Mouse (Mus musculus) C2C12 (cell line): ENCODE results near the gene Mpzl3.

Source experiments
- CEBPB ChIP-seq: IDR thresholded peaks from one replicate; pipeline ENCODE4 v1.6.1; 2011; ENCODE audit warnings: low read depth, mild to moderate bottlenecking, control low read depth, moderate library complexity
- CTCF ChIP-seq: IDR thresholded peaks from one replicate; pipeline ENCODE4 v1.5.1; 2011; ENCODE audit not compliant: control insufficient read depth, insufficient read depth, insufficient read length
- MAX ChIP-seq: IDR thresholded peaks from one replicate; pipeline ENCODE4 v1.6.1; 2011; ENCODE audit warnings: mild to moderate bottlenecking, control low read depth
- MYOD1 ChIP-seq: IDR thresholded peaks from one replicate; pipeline ENCODE4 v1.6.1; 2011; ENCODE audit warnings: low read depth; ENCODE audit not compliant: control insufficient read depth, insufficient read length
- MYOG ChIP-seq: IDR thresholded peaks from one replicate; pipeline ENCODE4 v1.6.1; 2011; ENCODE audit not compliant: control insufficient read depth, insufficient read length; ENCODE audit errors: extremely low read depth
- USF1 ChIP-seq: IDR thresholded peaks from one replicate; pipeline ENCODE4 v1.6.1; 2011; ENCODE audit warnings: low read depth, mild to moderate bottlenecking, control low read depth, moderate library complexity

DNA sequence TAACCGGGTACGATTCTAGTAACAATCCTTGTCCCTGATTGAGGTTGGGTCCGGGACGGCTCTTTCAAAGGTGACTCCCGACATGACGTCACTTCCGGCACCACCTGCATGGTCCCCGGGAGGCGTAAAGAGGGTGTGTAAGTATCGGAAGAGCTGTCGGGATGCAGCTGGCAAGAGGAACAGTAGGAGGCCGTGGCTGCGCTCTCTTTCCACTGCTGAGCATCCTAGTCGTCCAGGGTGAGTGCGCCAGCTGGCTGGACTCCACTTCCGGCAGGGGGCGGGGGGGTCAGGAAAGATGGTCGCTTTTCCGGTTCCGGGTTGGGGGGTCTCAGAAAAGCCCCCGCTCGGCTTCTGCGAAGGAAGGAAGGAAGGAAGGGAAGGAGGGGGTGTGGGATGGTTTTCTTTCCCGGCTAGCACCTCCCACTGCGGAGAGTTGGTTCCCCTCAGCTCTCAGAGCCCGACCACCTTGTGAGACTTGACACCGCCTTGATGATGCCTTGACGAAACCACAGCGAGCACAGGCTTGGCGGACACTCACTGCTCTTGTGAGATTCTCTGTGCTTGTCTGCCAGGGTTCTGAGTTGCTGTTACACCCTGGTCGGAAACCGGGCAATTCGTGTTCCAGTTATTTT, at the start of gene Mpzl3:
- TF ChIP-seq MAX, result no peak
- TF ChIP-seq CTCF, result no peak
- TF ChIP-seq CEBPB, result no peak
- TF ChIP-seq USF1, result no peak
- TF ChIP-seq MYOD1, result no peak
- no peak for TF ChIP-seq MYOG
